Mouse (Mus musculus) forebrain, embryonic 16.5 days (tissue): ENCODE results near the gene Tmem19. TPM values are rescaled to one million over a fixed set of nuclear protein-coding genes. Genes with fewer than 3 reads are reported as not detected.
"Not testable (repeated sequence)": the region's sequence is repeated elsewhere in the genome, so short reads cannot be mapped to it uniquely, and the experiment has no call there.

ENCODE experiments used
- ATAC-seq: fragments of 200-750 bp; cut with Nextera tagmentation; 2 replicates; pipeline ENCODE4 v1.8.0; 2017; ENCODE audit warnings: mild to moderate bottlenecking, moderate library complexity
- H3K27ac ChIP-seq: fragments of 300-500 bp; sonication (generic); 2 replicates; pipeline ENCODE4 v1.5.1; 2014; ENCODE audit warnings: low read length, control low read depth
- H3K27me3 ChIP-seq: fragments of 300-500 bp; sonication (generic); replicated peaks from 2 replicates; pipeline ENCODE4 v1.6.1; 2014; ENCODE audit warnings: low read length; ENCODE audit not compliant: control insufficient read depth, insufficient read depth
- H3K36me3 ChIP-seq: fragments of 300-500 bp; sonication (generic); 2 replicates; pipeline ENCODE4 v1.6.1; 2014; ENCODE audit not compliant: control insufficient read depth, insufficient read depth
- H3K4me1 ChIP-seq: fragments of 300-500 bp; sonication (generic); replicated peaks from 2 replicates; pipeline ENCODE4 v1.6.1; 2014; ENCODE audit warnings: low read length; ENCODE audit not compliant: control insufficient read depth, insufficient read depth
- H3K4me2 ChIP-seq: fragments of 300-500 bp; sonication (generic); 2 replicates; pipeline ENCODE4 v1.6.1; 2014; ENCODE audit warnings: mild to moderate bottlenecking, low read length, control low read depth
- H3K4me3 ChIP-seq: fragments of 300-500 bp; sonication (generic); replicated peaks from 2 replicates; pipeline ENCODE4 v1.5.1; 2014; ENCODE audit warnings: mild to moderate bottlenecking, low read length, control low read depth
- H3K9ac ChIP-seq: fragments of 300-500 bp; sonication (generic); replicated peaks from 2 replicates; pipeline ENCODE4 v1.6.1; 2014; ENCODE audit warnings: low read depth, low read length, control low read depth
- H3K9me3 ChIP-seq: fragments of 300-500 bp; sonication (generic); 2 replicates; pipeline ENCODE4 v1.6.1; 2016; ENCODE audit warnings: low read length; ENCODE audit not compliant: control insufficient read depth
- WGBS: fragments of 180-500 bp; shearing (Covaris S2); extraction: QIAGEN DNeasy Blood & Tissue Kit; methylation state at CpG from one replicate; pipeline ENCODE4 v1.1.7; 2014; 5-methylcytosine and 5-hydroxymethylcytosine counted together
- polyA plus RNA-seq: library from polyadenylated mRNA; unstranded; fragments of >200 nt; fragmentation: Nextera tagmentation; extraction: Ambion mirVana; gene quantifications from 2 replicates; pipeline ENCODE4 v1.2.1, GENCODE M21; 2015

Tmem19 gene
- polyA plus RNA-seq, 1 experiment from 2014 or later: 40.8 TPM

DNA sequence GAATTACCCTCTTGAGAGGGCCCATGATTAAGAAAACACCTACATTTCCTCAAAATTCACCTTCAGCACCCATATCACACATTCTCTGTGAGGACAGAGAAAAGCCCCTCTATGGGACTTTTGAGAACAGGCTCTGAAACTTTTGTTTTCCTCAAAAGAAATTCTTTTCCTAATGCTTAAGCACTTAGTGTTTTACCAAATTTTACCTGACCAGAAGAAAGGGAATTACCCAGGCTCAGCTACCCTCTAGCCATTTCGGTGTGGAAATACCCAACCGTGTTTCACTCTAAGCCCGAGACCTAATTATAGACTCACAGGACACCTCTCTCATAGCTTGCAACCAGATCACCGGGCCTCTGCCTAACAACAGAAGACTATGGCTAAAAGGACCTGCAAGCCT is 29.3 kb downstream of the Tmem19 start:
- Histone ChIP-seq H3K4me3 (no peak overlapping the region), H3K9ac (no peak overlapping the region), H3K4me1 (no peaks in the 10 kb centered on the region), H3K36me3 (no peaks in the 10 kb centered on the region), H3K27me3 (no peaks in the 10 kb centered on the region), H3K9me3 (no peaks in the 10 kb centered on the region), H3K4me2 (no peak overlapping the region), H3K27ac (no peak overlapping the region)
- WGBS: 80% methylated on average over 4 of the region's 4 CpGs
- ATAC-seq: no peak

DNA sequence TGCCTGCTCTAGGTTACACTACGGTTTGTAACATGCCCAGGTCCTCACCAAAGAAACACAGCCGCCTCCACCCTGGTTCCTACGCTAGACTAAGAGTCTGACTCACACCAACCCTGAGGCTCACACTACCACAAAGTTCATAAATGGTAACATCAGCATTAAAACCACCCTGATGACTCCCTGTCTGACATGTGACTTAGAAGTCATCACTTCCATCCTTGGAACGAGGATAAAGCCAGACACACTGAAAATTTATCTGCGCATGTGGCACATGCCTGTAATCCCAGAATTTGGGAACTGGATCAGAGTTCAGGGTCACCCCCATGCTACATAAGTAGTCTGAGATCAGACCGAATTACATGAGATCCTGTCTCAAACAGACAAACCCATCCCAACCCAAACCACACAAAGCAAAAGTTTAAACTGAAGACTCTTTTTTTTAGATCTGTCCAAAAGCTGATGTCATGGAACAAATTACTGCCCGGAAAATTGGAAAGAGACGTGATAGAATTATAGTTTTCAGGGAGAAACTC is 29.8 kb downstream of the Tmem19 start:
- ATAC-seq: no peak
- 90% methylated on average over 8 of the region's 8 CpGs for WGBS
- no peak overlapping the region for H3K4me2 ChIP-seq

DNA sequence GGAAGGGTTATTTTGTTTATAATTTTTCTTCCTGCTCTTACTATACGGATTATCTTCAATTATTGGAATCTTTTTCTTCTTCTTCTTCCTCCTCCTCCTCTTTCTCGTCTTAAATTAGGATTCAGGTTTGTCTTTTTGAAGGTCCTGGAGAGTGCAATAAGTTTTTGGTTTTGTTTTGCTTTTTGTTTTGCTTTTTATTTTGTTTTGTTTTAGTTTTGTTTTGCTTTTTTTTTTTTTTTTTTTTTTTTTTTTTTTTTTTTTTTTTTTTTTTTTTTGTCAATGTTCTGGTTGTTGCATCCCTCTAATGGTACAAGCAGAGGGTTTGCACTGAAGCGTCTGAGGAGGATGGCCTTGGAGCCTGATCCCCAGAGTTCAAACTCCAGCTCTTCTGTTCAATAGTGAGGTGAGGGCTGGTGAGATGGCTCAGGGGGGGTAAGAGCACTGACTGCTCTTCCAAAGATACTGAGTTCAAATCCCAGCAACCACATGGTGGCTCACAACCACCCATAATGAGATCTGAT is 33.2 kb downstream of the Tmem19 start:
- Histone ChIP-seq H3K9ac (no peak overlapping the region), H3K4me3 (no peak overlapping the region), H3K4me2 (no peak overlapping the region), H3K36me3 (no peaks in the 10 kb centered on the region), H3K27ac (no peak overlapping the region), H3K27me3 (no peaks in the 10 kb centered on the region), H3K9me3 (no peaks in the 10 kb centered on the region), H3K4me1 (no peaks in the 10 kb centered on the region)
- ATAC-seq: no peak
- WGBS: 89% methylated on average over 3 of the region's 3 CpGs

More for the DNA sequence above, 29.8 kb downstream of the Tmem19 start:
- H3K27ac ChIP-seq: no peak overlapping the region
- H3K27me3 ChIP-seq: no peaks in the 10 kb centered on the region
- no peak overlapping the region for H3K9ac ChIP-seq
- no peaks in the 10 kb centered on the region for H3K4me1 ChIP-seq
- no peak overlapping the region for H3K4me3 ChIP-seq
- no peaks in the 10 kb centered on the region for H3K9me3 ChIP-seq
- no peaks in the 10 kb centered on the region for H3K36me3 ChIP-seq

DNA sequence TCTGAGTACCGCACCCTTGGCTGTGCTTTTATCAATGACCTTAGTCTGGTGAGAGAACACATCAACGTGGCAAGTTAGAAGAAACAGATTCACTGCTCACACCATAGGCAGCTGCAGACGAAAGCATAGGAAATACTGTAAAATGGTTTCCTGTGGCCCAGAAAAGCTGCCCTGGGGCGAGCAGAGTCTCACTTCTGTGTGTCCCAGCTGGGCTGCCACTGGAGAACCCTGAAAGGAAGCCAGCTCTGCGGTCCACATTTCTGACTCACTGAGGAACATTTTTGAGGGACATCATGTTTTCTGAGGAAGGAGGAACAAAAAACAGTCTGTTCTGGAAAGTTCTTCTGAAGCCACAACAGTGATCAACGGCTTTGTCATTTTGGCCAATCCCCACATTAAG is 33.8 kb downstream of the Tmem19 start:
- no peaks in the 10 kb centered on the region for H3K27me3 ChIP-seq
- no peak for ATAC-seq
- no peak overlapping the region for H3K9ac ChIP-seq
- 81% methylated on average over 6 of the region's 6 CpGs for WGBS
- no peaks in the 10 kb centered on the region for H3K36me3 ChIP-seq
- H3K4me2 ChIP-seq: no peak overlapping the region
- H3K4me1 ChIP-seq: no peaks in the 10 kb centered on the region
- H3K4me3 ChIP-seq: no peak overlapping the region
- no peaks in the 10 kb centered on the region for H3K9me3 ChIP-seq
- no peak overlapping the region for H3K27ac ChIP-seq

DNA sequence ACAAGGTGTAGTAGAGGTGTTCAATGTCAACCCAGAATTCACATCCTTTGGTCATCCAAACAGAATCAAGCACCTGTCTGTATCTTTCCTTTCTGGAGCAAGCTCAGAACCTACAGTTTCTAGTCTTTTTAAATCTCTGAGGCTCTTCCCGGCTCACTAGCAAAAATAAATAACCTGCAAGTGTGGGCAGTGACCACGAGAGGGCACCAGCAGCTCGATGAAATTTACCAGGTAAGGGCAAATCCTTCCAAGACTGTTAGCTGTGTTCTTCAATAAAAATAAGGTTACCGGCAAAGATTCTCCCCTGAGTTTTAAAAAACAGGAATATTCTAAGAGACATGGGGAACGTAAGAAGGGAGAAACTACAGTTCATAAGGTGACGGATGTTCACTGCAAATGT is 39.0 kb downstream of the Tmem19 start:
- WGBS: 8% methylated on average over 6 of the region's 6 CpGs
- H3K9me3 ChIP-seq: no peaks in the 10 kb centered on the region
- peak; percentile 59; the same call in 1 of the 2 replicates for ATAC-seq
- H3K4me2 ChIP-seq: no peak overlapping the region
- H3K9ac ChIP-seq: no peak overlapping the region
- H3K4me3 ChIP-seq: no peak overlapping the region
- H3K27me3 ChIP-seq: no peaks in the 10 kb centered on the region
- H3K27ac ChIP-seq: no peak overlapping the region
- H3K4me1 ChIP-seq: no peaks in the 10 kb centered on the region
- H3K36me3 ChIP-seq: no peaks in the 10 kb centered on the region

DNA sequence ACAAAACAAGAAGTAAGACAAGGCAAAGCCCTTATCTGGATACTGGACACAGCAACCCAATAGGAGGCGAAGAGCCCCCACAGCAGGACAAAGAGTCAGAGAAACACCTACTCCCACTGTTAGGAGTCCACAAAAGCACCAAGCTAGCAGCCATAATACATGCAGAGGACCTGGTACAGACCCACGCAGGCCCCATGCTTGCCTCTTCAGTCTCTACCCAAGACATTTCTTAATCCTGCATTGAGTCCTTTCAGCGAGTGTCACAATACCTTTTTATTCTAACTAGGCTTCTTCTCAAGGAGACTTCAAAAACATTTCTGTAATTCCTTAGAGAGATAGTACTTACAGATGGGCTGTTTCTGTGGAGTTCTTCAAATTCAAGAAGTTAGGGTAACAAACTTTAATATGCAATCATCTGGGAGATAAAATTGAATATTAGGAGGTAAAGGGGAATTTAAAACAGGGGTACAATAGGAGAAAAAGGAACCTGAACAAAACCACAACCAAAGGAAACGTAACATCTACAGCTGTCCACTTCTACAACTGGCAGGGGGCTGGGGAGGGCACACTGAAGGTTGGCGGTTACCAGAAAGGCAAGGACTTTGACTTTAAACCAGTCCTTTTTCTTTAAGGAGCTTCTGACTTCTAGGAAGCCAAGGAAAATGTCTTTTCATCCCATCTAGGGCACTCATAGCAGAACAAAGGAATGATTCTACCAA is 40.8 kb downstream of the Tmem19 start:
- no peak overlapping the region for H3K4me2 ChIP-seq
- 0 out of 2 replicates have a peak, but pooled peaks cover under 1% of the 10 kb centered on the region for H3K4me1 ChIP-seq
- H3K27me3 ChIP-seq: no peaks in the 10 kb centered on the region
- no peak overlapping the region for H3K27ac ChIP-seq
- H3K4me3 ChIP-seq: no peak overlapping the region
- no peak for ATAC-seq
- no peak overlapping the region for H3K9ac ChIP-seq
- no peaks in the 10 kb centered on the region for H3K9me3 ChIP-seq
- WGBS: 56% methylated on average over 5 of the region's 5 CpGs
- no peaks in the 10 kb centered on the region for H3K36me3 ChIP-seq

DNA sequence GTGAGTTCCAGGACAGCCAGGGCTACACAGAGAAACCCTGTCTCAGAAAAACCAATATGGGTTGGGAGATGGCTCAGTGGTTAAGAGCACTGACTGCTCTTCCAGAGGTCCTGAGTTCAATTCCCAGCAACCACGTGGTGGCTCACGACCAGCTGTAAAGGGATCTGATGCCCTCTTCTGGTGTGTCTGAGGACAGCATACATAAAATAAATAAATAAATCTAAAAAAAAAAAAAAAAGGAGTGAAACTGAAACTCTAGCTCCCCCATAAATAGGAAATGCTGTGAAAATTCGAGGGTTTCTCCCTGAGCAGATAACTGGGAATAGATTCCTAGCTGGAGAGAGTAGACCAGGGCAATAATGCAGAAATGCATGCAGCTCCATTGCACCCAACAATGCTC is 43.9 kb downstream of the Tmem19 start:
- H3K9ac ChIP-seq, H3K27ac ChIP-seq, H3K36me3 ChIP-seq, H3K4me2 ChIP-seq, H3K9me3 ChIP-seq, H3K27me3 ChIP-seq, H3K4me3 ChIP-seq, ATAC-seq: not testable (repeated sequence)
- 82% methylated on average over 3 of the region's 3 CpGs for WGBS
- H3K4me1 ChIP-seq: peaks cover 14% of the 10 kb centered on the region

DNA sequence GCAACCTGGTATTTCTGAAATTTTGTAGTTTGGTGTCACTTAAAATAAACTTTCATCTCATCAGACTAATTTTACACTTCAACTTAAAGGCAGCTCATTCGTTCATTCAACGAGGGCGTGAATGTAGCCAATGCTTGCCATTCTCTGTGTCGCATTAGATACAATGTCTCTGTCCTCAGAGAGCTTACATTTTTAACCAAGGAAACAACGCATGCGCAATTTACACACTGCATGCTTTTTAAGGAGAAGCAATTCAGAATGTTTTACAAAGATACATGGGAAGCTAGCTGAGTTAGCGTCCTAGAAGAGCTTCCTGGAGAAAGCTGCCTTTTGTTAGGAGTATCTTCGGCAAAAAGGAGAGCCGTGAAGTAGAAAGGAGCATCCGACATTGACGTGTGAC is 46.0 kb downstream of the Tmem19 start:
- peak overlapping the region; percentile 92 for H3K27ac ChIP-seq
- H3K9ac ChIP-seq: peak overlapping the region; percentile 85
- H3K4me2 ChIP-seq: peak overlapping the region; percentile 64
- no peaks in the 10 kb centered on the region for H3K9me3 ChIP-seq
- no peaks in the 10 kb centered on the region for H3K27me3 ChIP-seq
- 58% methylated on average over 11 of the region's 11 CpGs for WGBS
- H3K4me3 ChIP-seq: peak overlapping the region; percentile 91
- ATAC-seq: no peak
- no peaks in the 10 kb centered on the region for H3K36me3 ChIP-seq
- H3K4me1 ChIP-seq: peaks cover 23% of the 10 kb centered on the region

DNA sequence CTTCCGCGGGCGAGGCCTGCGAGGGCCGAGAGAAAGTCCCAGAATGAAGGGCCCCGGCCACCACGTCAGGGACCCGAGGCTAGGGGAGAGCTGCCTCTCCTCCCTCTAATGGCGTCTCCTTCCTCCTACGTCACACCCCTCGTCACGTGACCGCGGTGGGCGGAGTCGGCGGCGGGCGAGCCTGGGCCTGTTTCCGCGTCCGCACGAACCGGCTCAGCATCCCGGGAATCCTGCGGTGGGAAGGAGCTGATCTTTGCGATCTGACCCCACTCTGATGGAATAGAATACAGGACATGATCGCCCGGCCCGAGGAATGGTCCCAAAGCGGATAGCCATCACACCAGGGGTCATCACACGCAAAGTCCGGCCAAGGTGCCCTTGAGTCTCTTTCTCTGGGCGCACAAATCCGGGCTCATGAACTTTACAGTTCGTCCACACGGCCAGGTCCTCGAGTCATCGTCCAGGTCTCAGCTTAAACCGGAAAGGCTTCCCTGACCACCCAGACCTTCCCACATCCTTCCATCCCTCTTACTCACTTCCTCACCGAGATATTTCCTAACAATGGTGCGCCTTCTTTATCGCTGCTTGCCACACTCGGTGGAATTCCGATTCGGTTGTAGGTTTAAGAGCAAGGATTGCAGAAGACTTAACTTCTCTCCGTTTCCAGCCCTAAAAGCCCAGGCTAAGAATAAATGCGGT is 46.7 kb downstream of the Tmem19 start, which contains the start of gene Rab21:
Gene Rab21 (minus strand): TSS at position 122 of the 699 bp plus-strand sequence.
- H3K4me1 ChIP-seq: peaks cover 23% of the 10 kb centered on the region
- no peaks in the 10 kb centered on the region for H3K9me3 ChIP-seq
- no peaks in the 10 kb centered on the region for H3K27me3 ChIP-seq
- H3K4me2 ChIP-seq: peak within 1 kb of the TSS; percentile 87
- peak within 1 kb of the TSS; percentile 92 for H3K27ac ChIP-seq
- WGBS: under 1% methylated on average over 48 of the region's 48 CpGs
- peak within 1 kb of the TSS; percentile 91 for H3K4me3 ChIP-seq
- ATAC-seq: peak; percentile 95
- peak within 1 kb of the TSS; percentile 85 for H3K9ac ChIP-seq
- no peaks in the 10 kb centered on the region for H3K36me3 ChIP-seq
